Mouse (Mus musculus): ENCODE data around the gene Myg1. TPM values are rescaled to one million over a fixed set of nuclear protein-coding genes. Genes with fewer than 3 reads are reported as not detected.

The Myg1 gene
- polyA plus RNA-seq, 1 experiment from 2014 or later: 88.1 TPM

Other genes starting within 250 kb of the Myg1 start
- 8.7 and 14.9 TPM in 2 replicates for gene Tns2, start 231.3 kb upstream of the Myg1 start, polyA plus RNA-seq (2015; fragmentation: Nextera tagmentation; extraction: Ambion mirVana)
- 105 and 108 TPM in 2 replicates for gene Spryd3, start 195.5 kb upstream of the Myg1 start, polyA plus RNA-seq (2015; fragmentation: Nextera tagmentation; extraction: Ambion mirVana)
- 3.9 and 4.4 TPM in 2 replicates for gene Igfbp6, start 187.3 kb upstream of the Myg1 start, polyA plus RNA-seq (2015; fragmentation: Nextera tagmentation; extraction: Ambion mirVana)
- gene Soat2, start 181.2 kb upstream of the Myg1 start, polyA plus RNA-seq (2015; fragmentation: Nextera tagmentation; extraction: Ambion mirVana): not detected in 2 replicates
- gene Zfp740, start 128.5 kb upstream of the Myg1 start, polyA plus RNA-seq (2015; fragmentation: Nextera tagmentation; extraction: Ambion mirVana): 39.6 and 51.0 TPM in 2 replicates
- 35.5 and 43.3 TPM in 2 replicates for gene Csad, start 127.0 kb upstream of the Myg1 start, polyA plus RNA-seq (2015; fragmentation: Nextera tagmentation; extraction: Ambion mirVana)
- 1.1 and 2.0 TPM in 2 replicates for gene Itgb7, start 99.8 kb upstream of the Myg1 start, polyA plus RNA-seq (2015; fragmentation: Nextera tagmentation; extraction: Ambion mirVana)
- 5.6 and 7.6 TPM in 2 replicates for gene Rarg, start 74.2 kb upstream of the Myg1 start, polyA plus RNA-seq (2015; fragmentation: Nextera tagmentation; extraction: Ambion mirVana)
- gene Gm9918, start 61.1 kb upstream of the Myg1 start, polyA plus RNA-seq (2015; fragmentation: Nextera tagmentation; extraction: Ambion mirVana): 0.06 and 0.14 TPM in 2 replicates
- 65.9 and 67.6 TPM in 2 replicates for gene Mfsd5, start 52.3 kb upstream of the Myg1 start, polyA plus RNA-seq (2015; fragmentation: Nextera tagmentation; extraction: Ambion mirVana)
- 4.1 and 6.4 TPM in 2 replicates for gene Espl1, start 35.4 kb upstream of the Myg1 start, polyA plus RNA-seq (2015; fragmentation: Nextera tagmentation; extraction: Ambion mirVana)
- gene Pfdn5, start 5.6 kb upstream of the Myg1 start, polyA plus RNA-seq (2015; fragmentation: Nextera tagmentation; extraction: Ambion mirVana): 448 and 464 TPM in 2 replicates
- gene Aaas, start 19.1 kb downstream of the Myg1 start, polyA plus RNA-seq (2015; fragmentation: Nextera tagmentation; extraction: Ambion mirVana): 36.1 and 38.1 TPM in 2 replicates
- 0.46 and 1.0 TPM in 2 replicates for gene Sp7, start 35.5 kb downstream of the Myg1 start, polyA plus RNA-seq (2015; fragmentation: Nextera tagmentation; extraction: Ambion mirVana)
- gene Sp1, start 74.4 kb downstream of the Myg1 start, polyA plus RNA-seq (2015; fragmentation: Nextera tagmentation; extraction: Ambion mirVana): 3.4 and 3.5 TPM in 2 replicates
- gene Amhr2, start 113.7 kb downstream of the Myg1 start, polyA plus RNA-seq (2015; fragmentation: Nextera tagmentation; extraction: Ambion mirVana): 0.10 and 0.30 TPM in 2 replicates
- gene Prr13, start 127.3 kb downstream of the Myg1 start, polyA plus RNA-seq (2015; fragmentation: Nextera tagmentation; extraction: Ambion mirVana): 83.3 and 98.7 TPM in 2 replicates
- 120 TPM in 2 replicates for gene Pcbp2, start 138.8 kb downstream of the Myg1 start, polyA plus RNA-seq (2015; fragmentation: Nextera tagmentation; extraction: Ambion mirVana)
- 8.1 and 21.8 TPM in 2 replicates for gene Gm10337, start 172.0 kb downstream of the Myg1 start, polyA plus RNA-seq (2015; fragmentation: Nextera tagmentation; extraction: Ambion mirVana)
- 55.7 and 62.4 TPM in 2 replicates for gene Map3k12, start 185.4 kb downstream of the Myg1 start, polyA plus RNA-seq (2015; fragmentation: Nextera tagmentation; extraction: Ambion mirVana)
- 104 and 109 TPM in 2 replicates for gene Tarbp2, start 186.5 kb downstream of the Myg1 start, polyA plus RNA-seq (2015; fragmentation: Nextera tagmentation; extraction: Ambion mirVana)
- gene Npff, start 193.2 kb downstream of the Myg1 start, polyA plus RNA-seq (2015; fragmentation: Nextera tagmentation; extraction: Ambion mirVana): 4.1 and 5.0 TPM in 2 replicates